Mouse (Mus musculus) embryonic facial prominence, embryonic 11.5 days (tissue): ENCODE results near the gene Tgfb2. TPM values are rescaled to one million over a fixed set of nuclear protein-coding genes. Genes with fewer than 3 reads are reported as not detected.

ENCODE experiments used
- ATAC-seq: fragments of 200-750 bp; cut with Nextera tagmentation; replicated peaks from 2 replicates; pipeline ENCODE4 v1.8.0; 2017; ENCODE audit warnings: low read depth; ENCODE audit not compliant: insufficient number of reproducible peaks, low FRiP score, low TSS enrichment
- DNase-seq: peaks from one replicate; pipeline ENCODE4 v3.0.0-alpha.2; 2015; ENCODE audit warnings: low spot score
- H3K27ac ChIP-seq: fragments of 300-500 bp; sonication (generic); replicated peaks from 2 replicates; pipeline ENCODE4 v1.5.1; 2014; ENCODE audit warnings: mild to moderate bottlenecking, low read depth, low read length, control low read depth
- H3K27me3 ChIP-seq: fragments of 300-500 bp; sonication (generic); 2 replicates; pipeline ENCODE4 v1.6.1; 2014; ENCODE audit warnings: mild to moderate bottlenecking, low read length, moderate library complexity, mixed read lengths; ENCODE audit not compliant: control insufficient read depth, insufficient read depth
- H3K36me3 ChIP-seq: fragments of 300-500 bp; sonication (generic); replicated peaks from 2 replicates; pipeline ENCODE4 v1.6.1; 2014; ENCODE audit warnings: low read depth, mild to moderate bottlenecking, low read length, moderate library complexity, mixed read lengths; ENCODE audit not compliant: control insufficient read depth, insufficient read depth
- H3K4me1 ChIP-seq: fragments of 300-500 bp; sonication (generic); 2 replicates; pipeline ENCODE4 v1.6.1; 2014; ENCODE audit warnings: low read length, mixed read lengths; ENCODE audit not compliant: control insufficient read depth, insufficient read depth
- H3K4me2 ChIP-seq: fragments of 300-500 bp; sonication (generic); 2 replicates; pipeline ENCODE4 v1.6.1; 2014; ENCODE audit warnings: low read depth, mild to moderate bottlenecking, control low read depth, low read length, moderate library complexity
- H3K4me3 ChIP-seq: fragments of 300-500 bp; sonication (generic); 2 replicates; pipeline ENCODE4 v1.5.1; 2014; ENCODE audit warnings: low read depth, low read length, control low read depth
- H3K9ac ChIP-seq: fragments of 300-500 bp; sonication (generic); replicated peaks from 2 replicates; pipeline ENCODE4 v1.6.1; 2014; ENCODE audit warnings: mild to moderate bottlenecking, control low read depth, low read length
- H3K9me3 ChIP-seq: fragments of 300-500 bp; sonication (generic); replicated peaks from 2 replicates; pipeline ENCODE4 v1.6.1; 2016; ENCODE audit warnings: mild to moderate bottlenecking, low read length, inconsistent platforms, mixed read lengths; ENCODE audit not compliant: control insufficient read depth
- WGBS: fragments of 180-500 bp; shearing (Covaris S2); extraction: QIAGEN DNeasy Blood & Tissue Kit; methylation state at CpG from one replicate; pipeline ENCODE4 v1.1.7; 2014; 5-methylcytosine and 5-hydroxymethylcytosine counted together
- polyA plus RNA-seq: library from polyadenylated mRNA; unstranded; fragments of >200 nt; fragmentation: Nextera tagmentation; extraction: Ambion mirVana; gene quantifications from 2 replicates; pipeline ENCODE4 v1.2.1, GENCODE M21; 2014

Tgfb2 gene
- polyA plus RNA-seq, 1 experiment from 2014 or later, result 38.5 TPM

DNA sequence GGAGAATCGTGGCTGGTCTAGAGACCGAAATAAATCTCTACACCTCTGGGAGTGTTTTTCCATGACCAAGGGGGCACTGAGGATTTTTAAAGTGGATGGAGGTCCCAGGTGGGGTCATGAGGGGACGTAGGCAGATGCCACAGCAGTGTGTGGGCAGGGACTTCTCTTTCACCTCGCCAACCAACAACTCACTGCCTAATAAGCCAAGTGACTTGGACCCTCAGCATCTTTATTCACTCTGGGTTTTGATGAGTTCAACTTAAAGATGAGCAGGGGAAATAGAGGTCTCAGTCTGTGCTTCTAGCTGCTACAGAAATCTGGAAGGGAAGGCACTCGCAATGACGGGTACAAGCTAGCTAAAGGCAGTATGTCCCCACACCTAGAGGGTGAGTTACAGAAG is 74.3 kb downstream of the Tgfb2 start:
- Histone ChIP-seq H3K9ac (no peak overlapping the region), H3K4me1 (no peaks in the 10 kb centered on the region), H3K4me2 (no peak overlapping the region), H3K4me3 (no peak overlapping the region), H3K27me3 (no peaks in the 10 kb centered on the region), H3K9me3 (no peaks in the 10 kb centered on the region), H3K36me3 (no peaks in the 10 kb centered on the region), H3K27ac (no peak overlapping the region)
- 82% methylated on average over 6 of the region's 6 CpGs for WGBS
- no peak for DNase-seq
- ATAC-seq, result no peak

GRCm38 (mm10) chr1:186630971-186631370 is 74.8 kb downstream of the Tgfb2 start:
- Histone ChIP-seq H3K27ac (no peak overlapping the region), H3K27me3 (no peaks in the 10 kb centered on the region), H3K4me1 (no peaks in the 10 kb centered on the region), H3K36me3 (no peaks in the 10 kb centered on the region), H3K4me2 (no peak overlapping the region), H3K9ac (no peak overlapping the region), H3K4me3 (no peak overlapping the region), H3K9me3 (no peaks in the 10 kb centered on the region)
- ATAC-seq, result no peak
- no peak for DNase-seq
- 86% methylated on average over 5 of the region's 5 CpGs for WGBS

DNA sequence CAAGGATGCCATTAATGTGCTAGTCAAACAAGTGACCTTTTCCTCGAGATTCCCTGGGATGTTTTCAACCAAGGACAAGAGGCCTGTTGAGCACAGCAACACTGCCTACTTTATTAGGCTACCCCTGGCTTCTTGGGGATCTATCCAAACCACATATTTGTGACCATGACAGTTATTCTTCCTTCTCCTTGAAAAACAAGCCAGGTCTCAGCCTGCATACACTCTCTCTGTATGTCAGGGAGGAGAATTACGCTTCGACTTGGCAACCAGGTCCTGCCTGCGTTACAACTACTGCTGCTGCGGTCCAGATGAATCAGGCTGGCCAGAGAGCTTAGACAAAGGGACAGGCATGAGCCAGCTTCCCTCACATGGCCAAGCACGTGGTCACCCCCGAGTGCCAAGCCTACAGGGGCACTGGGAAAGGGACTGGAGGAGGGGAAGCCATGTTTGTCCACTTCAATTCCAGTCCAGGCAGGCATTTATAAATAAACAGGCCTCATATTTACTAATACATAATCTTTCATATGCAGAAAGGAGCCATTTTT is 78.3 kb downstream of the Tgfb2 start:
- 88% methylated on average over 7 of the region's 7 CpGs for WGBS
- Histone ChIP-seq H3K4me2 (no peak overlapping the region), H3K9ac (no peak overlapping the region), H3K27me3 (no peaks in the 10 kb centered on the region), H3K4me3 (no peak overlapping the region), H3K27ac (no peak overlapping the region), H3K9me3 (no peaks in the 10 kb centered on the region), H3K36me3 (no peaks in the 10 kb centered on the region), H3K4me1 (no peaks in the 10 kb centered on the region)
- DNase-seq (no peak), ATAC-seq (no peak)

- WGBS, result 64% methylated on average over 5 of the region's 5 CpGs
Observed at GRCm38 (mm10) chr1:186624474-186624873, 81.3 kb downstream of the Tgfb2 start.

DNA sequence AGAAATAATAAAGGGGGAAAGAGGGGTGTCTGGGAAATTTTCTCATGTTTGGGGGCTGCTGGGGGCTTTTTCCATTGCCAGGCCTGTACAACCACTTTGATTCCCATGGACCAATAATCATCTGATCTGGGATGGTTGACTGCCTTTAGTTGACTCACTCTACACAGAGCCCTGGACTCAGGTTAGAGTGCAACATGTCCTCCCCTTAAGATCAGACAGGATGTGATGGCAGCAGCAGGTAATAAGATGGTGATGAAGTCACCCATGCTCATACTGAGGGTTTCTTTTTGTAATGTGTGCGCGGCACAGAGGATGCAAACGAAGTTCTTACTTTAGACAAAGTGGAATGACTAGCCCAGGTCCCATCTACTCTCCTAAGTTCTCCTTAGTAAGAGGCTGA is 84.0 kb downstream of the Tgfb2 start:
- DNase-seq (no peak), ATAC-seq (no peak)
- Histone ChIP-seq H3K4me1 (no peaks in the 10 kb centered on the region), H3K9me3 (no peaks in the 10 kb centered on the region), H3K36me3 (no peaks in the 10 kb centered on the region), H3K27me3 (no peaks in the 10 kb centered on the region), H3K4me3 (no peak overlapping the region), H3K9ac (no peak overlapping the region), H3K27ac (no peak overlapping the region), H3K4me2 (no peak overlapping the region)
- 95% methylated on average over 3 of the region's 3 CpGs for WGBS

More at GRCm38 (mm10) chr1:186624474-186624873, 81.3 kb downstream of the Tgfb2 start:
- H3K27ac ChIP-seq, result no peak overlapping the region; the same call in 1 of the 2 replicates
- H3K4me1 ChIP-seq, result no peaks in the 10 kb centered on the region
- no peaks in the 10 kb centered on the region for H3K9me3 ChIP-seq
- no peaks in the 10 kb centered on the region for H3K36me3 ChIP-seq
- DNase-seq (no peak), ATAC-seq (no peak)
- H3K4me2 ChIP-seq, result no peak overlapping the region
- no peaks in the 10 kb centered on the region for H3K27me3 ChIP-seq
- no peak overlapping the region for H3K9ac ChIP-seq
- no peak overlapping the region for H3K4me3 ChIP-seq

DNA sequence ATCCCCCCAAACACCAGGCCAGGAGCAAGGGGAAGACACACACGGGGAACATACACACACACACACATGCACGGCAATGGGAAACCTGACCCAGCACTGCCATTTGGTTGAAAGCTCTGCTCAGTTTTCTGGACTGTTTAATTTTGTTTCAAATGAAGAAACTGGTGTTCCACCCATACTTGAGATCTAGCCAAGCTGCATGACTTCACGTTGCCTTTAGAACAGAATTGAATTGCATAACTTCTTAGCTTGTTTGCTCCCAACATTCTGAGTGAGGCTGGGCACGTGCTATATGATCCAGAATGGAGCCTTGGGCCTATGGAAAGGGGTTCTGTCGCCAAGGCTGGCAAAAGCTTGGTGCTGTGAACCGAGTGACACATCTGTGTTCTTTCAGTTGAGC is 87.5 kb downstream of the Tgfb2 start:
- ATAC-seq (no peak), DNase-seq (no peak)
- H3K4me2 ChIP-seq, result no peak overlapping the region
- WGBS, result 82% methylated on average over 6 of the region's 6 CpGs
- H3K9ac ChIP-seq, result no peak overlapping the region
- H3K27me3 ChIP-seq, result no peaks in the 10 kb centered on the region
- H3K27ac ChIP-seq, result no peak overlapping the region
- no peak overlapping the region for H3K4me3 ChIP-seq
- H3K36me3 ChIP-seq, result no peaks in the 10 kb centered on the region
- H3K9me3 ChIP-seq, result no peaks in the 10 kb centered on the region
- no peaks in the 10 kb centered on the region for H3K4me1 ChIP-seq

GRCm38 (mm10) chr1:186611371-186611770 is 94.4 kb downstream of the Tgfb2 start:
- no peak for ATAC-seq
- no peak overlapping the region for H3K4me2 ChIP-seq
- no peaks in the 10 kb centered on the region for H3K9me3 ChIP-seq
- no peaks in the 10 kb centered on the region for H3K27me3 ChIP-seq
- no peak overlapping the region for H3K27ac ChIP-seq
- peak; percentile 55 for DNase-seq
- H3K9ac ChIP-seq, result no peak overlapping the region
- H3K36me3 ChIP-seq, result no peaks in the 10 kb centered on the region
- H3K4me1 ChIP-seq, result no peaks in the 10 kb centered on the region
- no peak overlapping the region for H3K4me3 ChIP-seq
- WGBS, result 61% methylated on average over 2 of the region's 2 CpGs

GRCm38 (mm10) chr1:186610481-186610880 is 95.3 kb downstream of the Tgfb2 start:
- Histone ChIP-seq H3K36me3 (no peaks in the 10 kb centered on the region), H3K4me2 (no peak overlapping the region), H3K27me3 (no peaks in the 10 kb centered on the region), H3K9ac (no peak overlapping the region), H3K27ac (no peak overlapping the region), H3K9me3 (no peaks in the 10 kb centered on the region), H3K4me1 (no peaks in the 10 kb centered on the region), H3K4me3 (no peak overlapping the region)
- no peak for ATAC-seq
- no peak for DNase-seq
- WGBS, result 82% methylated on average over 5 of the region's 5 CpGs
